Mouse (Mus musculus) stomach, postnatal 0 days (tissue): ENCODE results near the gene Ermp1. TPM values are rescaled to one million over a fixed set of nuclear protein-coding genes. Genes with fewer than 3 reads are reported as not detected.

Source experiments
- ATAC-seq: fragments of 200-750 bp; cut with Nextera tagmentation; 2 replicates; pipeline ENCODE4 v1.8.0; 2017; ENCODE audit not compliant: low FRiP score, low TSS enrichment
- DNase-seq: peaks from one replicate; pipeline ENCODE4 v3.0.0-alpha.2; 2016; ENCODE audit warnings: low spot score
- H3K27ac ChIP-seq: fragments of 300-500 bp; sonication (generic); replicated peaks from 2 replicates; pipeline ENCODE4 v1.5.1; 2014; ENCODE audit warnings: mild to moderate bottlenecking, control low read depth
- H3K27me3 ChIP-seq: fragments of 300-500 bp; sonication (generic); 2 replicates; pipeline ENCODE4 v1.6.1; 2014; ENCODE audit warnings: low read length; ENCODE audit not compliant: control insufficient read depth, insufficient read depth
- H3K36me3 ChIP-seq: fragments of 300-500 bp; sonication (generic); 2 replicates; pipeline ENCODE4 v1.6.1; 2014; ENCODE audit warnings: low read length, mixed read lengths; ENCODE audit not compliant: control insufficient read depth, insufficient read depth
- H3K4me1 ChIP-seq: fragments of 300-500 bp; sonication (generic); replicated peaks from 2 replicates; pipeline ENCODE4 v1.6.1; 2014; ENCODE audit warnings: antibody characterized with exemption; ENCODE audit not compliant: control insufficient read depth, insufficient read depth
- H3K4me2 ChIP-seq: fragments of 300-500 bp; sonication (generic); replicated peaks from 2 replicates; pipeline ENCODE4 v1.6.1; 2014; ENCODE audit warnings: low read depth, mild to moderate bottlenecking, control low read depth, moderate library complexity
- H3K4me3 ChIP-seq: fragments of 300-500 bp; sonication (generic); 2 replicates; pipeline ENCODE4 v1.5.1; 2014; ENCODE audit warnings: low read depth, low read length, control low read depth
- H3K9ac ChIP-seq: fragments of 300-500 bp; sonication (generic); 2 replicates; pipeline ENCODE4 v1.6.1; 2014; ENCODE audit warnings: mild to moderate bottlenecking, low read length, control low read depth, mixed read lengths
- H3K9me3 ChIP-seq: fragments of 300-500 bp; sonication (generic); 2 replicates; pipeline ENCODE4 v1.6.1; 2016; ENCODE audit warnings: low read length; ENCODE audit not compliant: control insufficient read depth
- CTCF ChIP-seq: IDR thresholded peaks from 2 replicates; pipeline ENCODE4 v1.5.1; 2016; ENCODE audit warnings: antibody characterized with exemption, low read depth, mild to moderate bottlenecking, moderate library complexity
- EP300 ChIP-seq: optimal IDR thresholded peaks from 2 replicates; pipeline ENCODE3; 2016; ENCODE audit warnings: antibody characterized with exemption
- WGBS: fragments of 180-500 bp; shearing (Covaris S2); extraction: QIAGEN DNeasy Blood & Tissue Kit; methylation state at CpG from one replicate; pipeline ENCODE4 v1.1.7; 2014; 5-methylcytosine and 5-hydroxymethylcytosine counted together
- polyA plus RNA-seq: library from polyadenylated mRNA; unstranded; fragments of >200 nt; fragmentation: Nextera tagmentation; extraction: Ambion mirVana; gene quantifications from 2 replicates; pipeline ENCODE4 v1.2.1, GENCODE M21; 2015

The Ermp1 gene
- polyA plus RNA-seq, 1 experiment from 2014 or later = 19.9 TPM

DNA sequence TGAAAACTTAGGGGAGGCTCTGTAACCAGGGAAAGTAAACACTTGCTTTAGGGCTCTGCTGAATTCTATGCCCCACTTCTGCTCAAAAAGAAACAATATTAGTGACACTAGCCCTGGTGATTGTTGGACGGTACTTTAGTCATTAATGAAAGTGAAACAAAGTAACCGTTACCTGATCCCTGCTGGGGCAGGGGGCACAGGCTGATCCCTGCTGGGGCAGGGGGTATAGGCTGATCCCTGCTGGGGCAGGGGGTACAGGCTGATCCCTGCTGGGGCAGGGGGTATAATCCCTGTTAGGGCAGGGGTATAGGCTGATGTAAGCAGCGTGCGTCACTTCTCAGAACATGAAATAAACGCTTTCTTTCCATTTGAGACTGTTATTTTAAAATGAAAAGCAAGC is 6.7 kb downstream of the Ermp1 start:
- ATAC-seq = no peak; the same call in none of the 2 replicates

DNA sequence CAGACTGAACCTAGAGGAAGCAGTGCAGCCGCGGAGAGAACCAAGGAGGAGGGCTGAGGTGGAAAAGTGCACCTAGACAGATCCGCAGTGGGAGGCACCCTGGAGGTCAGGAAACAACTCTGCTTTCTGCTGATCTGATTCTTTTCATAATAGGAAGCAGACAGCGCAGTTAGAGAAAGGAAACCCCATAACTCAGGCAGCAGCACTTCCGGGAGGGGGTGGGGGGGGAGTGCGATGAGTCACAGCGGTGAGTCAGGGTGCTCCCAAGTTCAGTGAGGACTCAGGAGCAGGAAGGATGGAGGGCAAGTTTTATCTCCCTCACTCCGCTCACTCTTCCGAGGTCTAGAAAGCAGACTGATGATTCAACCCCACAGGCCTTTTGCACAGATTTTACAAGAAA is 7.2 kb downstream of the Ermp1 start:
- Histone ChIP-seq H3K4me3 (0 out of 2 replicates have a peak overlapping the region, but pooled peaks have one; percentile 4), H3K36me3 (peaks cover 2% of the 10 kb centered on the region; the same call in 1 of the 2 replicates), H3K4me1 (no peaks in the 10 kb centered on the region), H3K27me3 (no peaks in the 10 kb centered on the region), H3K4me2 (peak overlapping the region; percentile 34; the same call in 1 of the 2 replicates), H3K9me3 (no peaks in the 10 kb centered on the region), H3K9ac (no peak overlapping the region), H3K27ac (peak overlapping the region; percentile 59; the same call in 1 of the 2 replicates)
- DNase-seq = peak; percentile 82
- ATAC-seq = peak; percentile 93
- 33% methylated on average over 8 of the region's 9 CpGs for WGBS
- no peak for TF ChIP-seq EP300
- no peak for TF ChIP-seq CTCF

More for the DNA sequence above, 6.7 kb downstream of the Ermp1 start:
- no peak for DNase-seq
- Histone ChIP-seq H3K9me3 (no peaks in the 10 kb centered on the region), H3K4me1 (no peaks in the 10 kb centered on the region), H3K27me3 (no peaks in the 10 kb centered on the region), H3K36me3 (no peaks in the 10 kb centered on the region), H3K9ac (no peak overlapping the region), H3K27ac (peak overlapping the region; percentile 59), H3K4me2 (no peak overlapping the region), H3K4me3 (0 out of 2 replicates have a peak overlapping the region, but pooled peaks have one; percentile 4)
- WGBS = 70% methylated on average over 5 of the region's 5 CpGs
- no peak for TF ChIP-seq CTCF
- TF ChIP-seq EP300 = no peak

DNA sequence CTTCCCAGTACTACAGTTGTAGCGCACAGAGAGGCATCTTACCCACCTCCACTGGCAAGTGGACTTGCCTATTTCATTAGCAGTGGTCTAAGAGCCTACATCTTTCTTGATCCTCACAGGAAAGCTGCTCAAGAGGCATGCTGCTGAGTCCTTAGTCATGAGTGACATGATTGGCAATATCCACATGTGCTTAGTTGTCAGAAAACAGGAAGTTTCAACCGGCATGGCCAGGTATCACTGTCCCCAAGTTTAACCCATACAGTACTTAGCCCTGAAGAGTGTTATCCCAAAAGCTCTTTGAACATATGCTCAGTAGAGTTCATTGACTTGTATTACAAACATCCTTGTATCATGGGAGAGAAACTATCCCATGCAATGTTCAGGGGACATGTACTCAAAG is 36.1 kb downstream of the Ermp1 start:
- H3K27ac ChIP-seq = no peak overlapping the region
- no peaks in the 10 kb centered on the region for H3K9me3 ChIP-seq
- H3K4me1 ChIP-seq = no peaks in the 10 kb centered on the region
- TF ChIP-seq CTCF (no peak), EP300 (no peak)
- H3K4me3 ChIP-seq = no peak overlapping the region
- ATAC-seq (no peak), DNase-seq (no peak)
- H3K36me3 ChIP-seq = peaks cover 9% of the 10 kb centered on the region
- H3K4me2 ChIP-seq = no peak overlapping the region
- no peaks in the 10 kb centered on the region for H3K27me3 ChIP-seq
- WGBS = 80% methylated on average over 2 of the region's 2 CpGs
- no peak overlapping the region for H3K9ac ChIP-seq

DNA sequence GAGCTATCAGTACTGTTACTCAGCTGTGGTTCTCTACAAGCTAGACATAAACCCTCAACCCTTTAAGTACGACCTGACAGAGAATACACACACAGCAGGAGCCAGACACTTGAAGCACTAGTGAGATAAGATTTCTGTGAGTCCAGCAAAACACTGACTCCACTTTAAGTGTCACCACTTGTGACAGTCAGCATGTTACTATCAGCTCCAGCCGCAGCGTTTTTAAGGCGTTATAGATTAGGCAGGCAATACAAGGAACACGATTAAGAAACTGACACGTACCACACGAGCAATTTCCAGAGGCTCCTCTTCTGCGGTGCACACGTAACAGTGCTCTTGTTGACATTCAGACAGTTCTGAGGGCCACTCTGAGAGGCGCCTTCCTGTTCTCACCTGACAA is 37.3 kb downstream of the Ermp1 start:
- no peaks in the 10 kb centered on the region for H3K4me1 ChIP-seq
- DNase-seq (no peak), ATAC-seq (peak; percentile 26; the same call in 1 of the 2 replicates)
- no peaks in the 10 kb centered on the region for H3K27me3 ChIP-seq
- WGBS = 78% methylated on average over 10 of the region's 10 CpGs
- no peak overlapping the region for H3K9ac ChIP-seq
- TF ChIP-seq CTCF (no peak), EP300 (no peak)
- peaks cover 9% of the 10 kb centered on the region for H3K36me3 ChIP-seq
- no peak overlapping the region for H3K4me3 ChIP-seq
- H3K9me3 ChIP-seq = no peaks in the 10 kb centered on the region
- H3K27ac ChIP-seq = no peak overlapping the region
- H3K4me2 ChIP-seq = no peak overlapping the region

DNA sequence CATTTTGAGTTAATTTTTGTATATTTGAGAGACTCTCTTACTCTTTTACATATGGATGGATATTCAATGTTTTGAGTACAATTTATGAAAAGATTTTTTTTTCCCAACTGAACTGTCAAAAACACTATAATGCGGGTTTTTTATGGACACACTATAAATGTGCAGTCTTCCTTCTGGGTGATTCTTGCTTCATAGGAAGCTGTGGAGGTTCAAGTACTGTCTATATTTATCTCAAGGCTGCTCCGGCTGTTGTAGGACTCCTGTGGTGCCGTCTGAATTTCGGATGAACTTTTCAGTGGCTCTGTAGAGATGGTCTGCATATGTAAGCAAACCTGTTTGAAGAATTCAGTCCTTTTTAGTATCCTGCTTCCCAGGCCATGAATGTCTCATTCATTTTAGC is 40.0 kb downstream of the Ermp1 start:
- WGBS = 72% methylated on average over 4 of the region's 4 CpGs
- DNase-seq (no peak), ATAC-seq (no peak)
- H3K4me1 ChIP-seq = no peaks in the 10 kb centered on the region
- TF ChIP-seq EP300 = no peak
- no peak for TF ChIP-seq CTCF
- peaks cover 17% of the 10 kb centered on the region for H3K36me3 ChIP-seq
- no peak overlapping the region for H3K9ac ChIP-seq
- H3K4me3 ChIP-seq = no peak overlapping the region
- H3K27me3 ChIP-seq = no peaks in the 10 kb centered on the region
- H3K27ac ChIP-seq = no peak overlapping the region
- no peak overlapping the region for H3K4me2 ChIP-seq
- no peaks in the 10 kb centered on the region for H3K9me3 ChIP-seq

DNA sequence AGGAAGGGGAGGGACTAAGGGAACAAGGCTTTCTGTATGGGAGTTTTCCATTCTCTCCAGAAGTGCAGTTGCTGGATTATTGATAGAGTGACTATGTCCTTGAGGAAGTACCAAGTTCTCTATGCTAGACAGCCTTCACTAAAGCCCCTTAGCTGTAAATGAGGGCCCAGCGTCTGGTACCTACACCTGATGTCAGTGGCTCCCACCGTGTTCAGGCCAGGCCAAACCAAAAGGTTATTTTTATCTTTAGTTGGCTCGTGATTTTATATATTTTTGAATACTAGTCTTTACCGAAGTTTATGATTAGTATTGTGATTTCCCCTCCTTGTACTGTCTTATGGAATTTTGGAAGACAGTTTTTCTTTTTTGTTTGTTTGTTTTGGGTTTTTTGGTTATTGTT is 40.7 kb downstream of the Ermp1 start:
- Histone ChIP-seq H3K9ac (no peak overlapping the region), H3K4me3 (no peak overlapping the region), H3K4me1 (no peaks in the 10 kb centered on the region), H3K27me3 (no peaks in the 10 kb centered on the region), H3K27ac (no peak overlapping the region), H3K4me2 (no peak overlapping the region), H3K9me3 (no peaks in the 10 kb centered on the region), H3K36me3 (peaks cover 13% of the 10 kb centered on the region)
- DNase-seq = no peak
- 89% methylated on average over 4 of the region's 4 CpGs for WGBS
- no peak for TF ChIP-seq EP300
- TF ChIP-seq CTCF = no peak
- no peak; the same call in 1 of the 2 replicates for ATAC-seq
